Mouse (Mus musculus): ENCODE data around the gene Jade1.

Gene Jade1

GRCm38 (mm10) chr3:41599806-41600589 lies 44.5 kb downstream of the Jade1 start:
- peak; percentile 76 for DNase-seq (ENCODE audit: low read depth)

DNA sequence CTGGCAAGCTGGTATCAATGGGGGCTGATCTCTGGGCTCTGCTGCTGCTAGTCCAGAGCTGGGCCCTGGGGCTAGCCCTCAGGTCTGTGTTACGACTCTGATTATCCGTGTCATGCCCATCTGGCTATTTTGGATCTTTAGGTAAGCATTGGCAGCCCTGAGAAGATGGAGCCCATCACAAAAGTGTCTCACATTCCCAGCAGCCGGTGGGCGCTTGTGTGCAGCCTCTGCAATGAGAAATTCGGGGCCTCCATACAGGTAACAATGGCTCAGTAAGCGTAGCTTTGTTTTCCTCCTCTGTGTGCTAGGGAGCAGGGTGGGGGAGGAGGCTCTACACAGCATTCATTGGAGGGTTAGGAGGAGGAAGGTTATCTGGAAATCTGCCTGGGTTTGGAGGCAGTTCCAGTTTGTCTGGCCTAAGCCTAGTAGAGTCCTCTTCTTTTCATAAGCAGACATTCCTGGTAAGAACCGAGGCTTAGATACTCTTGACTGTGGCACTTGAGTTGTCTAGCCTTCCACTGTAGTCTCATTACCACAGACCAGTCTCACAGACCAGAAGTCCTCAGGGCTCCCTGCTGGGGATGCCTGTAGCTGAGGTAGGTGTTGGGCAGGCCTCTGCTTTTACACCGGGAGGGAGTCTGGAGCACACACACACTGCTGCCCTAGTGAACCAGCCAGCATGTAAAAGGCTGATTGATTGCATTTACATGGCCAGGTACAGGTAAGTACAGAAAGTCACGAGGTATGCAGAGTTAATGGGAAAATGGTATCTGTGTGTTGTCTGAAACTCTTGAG lies 45.9 kb downstream of the Jade1 start:
- DNase-seq (ENCODE audit: low read depth) = no peak

GRCm38 (mm10) chr3:41602933-41603332 lies 47.4 kb downstream of the Jade1 start:
- DNase-seq (ENCODE audit: low read depth) = peak; percentile 48

DNA sequence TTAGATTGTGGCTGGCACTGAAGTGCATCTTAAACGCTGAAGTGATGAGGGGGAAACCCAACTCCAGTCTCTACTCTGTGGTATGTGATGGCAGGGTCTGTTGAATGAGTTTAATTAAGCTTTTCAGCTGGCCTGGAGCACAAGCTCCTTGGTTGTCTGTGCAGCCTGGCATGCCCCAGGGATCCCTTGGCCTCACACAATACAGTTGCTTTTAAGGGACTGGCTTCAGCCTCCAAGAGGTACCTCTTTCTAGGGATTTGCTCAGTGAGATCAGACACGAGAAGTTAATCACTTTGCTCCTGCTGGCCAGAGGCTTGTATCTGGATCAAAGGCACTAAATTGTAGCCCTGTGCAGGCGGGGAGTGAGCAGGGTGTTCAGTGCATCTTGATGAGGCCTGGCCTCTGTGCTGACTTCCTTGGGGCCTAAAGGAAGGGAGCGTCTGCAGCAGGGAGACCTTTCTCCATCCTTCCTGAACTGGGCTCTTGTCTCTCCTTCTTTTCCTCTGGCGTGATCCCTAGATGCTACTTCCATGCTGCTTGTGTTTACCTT lies 48.0 kb downstream of the Jade1 start:
- no peak for DNase-seq (ENCODE audit: low read depth)

GRCm38 (mm10) chr3:41604629-41605321 lies 49.2 kb downstream of the Jade1 start:
- DNase-seq (ENCODE audit: low read depth) = peak; percentile 65

DNA sequence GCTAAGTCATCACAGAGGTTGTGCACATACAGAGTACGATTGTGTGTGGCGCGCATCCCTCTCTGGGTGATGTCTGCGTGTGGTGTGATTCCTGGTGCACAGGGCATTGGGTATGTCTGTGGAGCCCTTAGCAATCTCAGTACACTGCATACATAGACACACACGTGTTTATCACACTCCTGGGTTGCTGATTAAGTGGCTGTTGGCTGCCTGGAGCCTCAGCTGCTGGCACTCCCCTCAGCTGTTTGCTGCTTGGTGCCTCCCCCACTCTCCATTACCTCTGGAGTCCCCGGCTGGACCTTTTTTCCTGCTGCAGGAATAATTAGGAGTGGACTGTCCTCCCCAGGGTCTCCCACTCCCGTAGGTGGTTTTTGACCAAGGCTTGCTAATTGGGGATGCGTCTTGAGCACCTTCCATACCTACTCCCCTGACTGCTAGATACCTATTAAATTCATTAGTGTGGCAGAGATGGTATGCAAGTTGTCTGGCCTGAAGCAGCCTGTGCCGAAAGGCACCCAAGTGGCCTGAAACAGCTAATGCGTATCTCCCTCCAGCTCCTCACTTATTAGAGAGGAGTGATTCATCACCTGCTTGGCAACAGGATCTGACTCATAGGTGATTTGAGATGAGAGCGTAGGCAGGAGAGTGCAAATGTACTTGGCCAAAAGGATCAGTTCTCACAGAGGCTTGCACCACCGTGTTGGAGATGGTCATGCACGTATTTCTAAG lies 50.2 kb downstream of the Jade1 start:
- peak; percentile 77 for DNase-seq (ENCODE audit: low read depth)

DNA sequence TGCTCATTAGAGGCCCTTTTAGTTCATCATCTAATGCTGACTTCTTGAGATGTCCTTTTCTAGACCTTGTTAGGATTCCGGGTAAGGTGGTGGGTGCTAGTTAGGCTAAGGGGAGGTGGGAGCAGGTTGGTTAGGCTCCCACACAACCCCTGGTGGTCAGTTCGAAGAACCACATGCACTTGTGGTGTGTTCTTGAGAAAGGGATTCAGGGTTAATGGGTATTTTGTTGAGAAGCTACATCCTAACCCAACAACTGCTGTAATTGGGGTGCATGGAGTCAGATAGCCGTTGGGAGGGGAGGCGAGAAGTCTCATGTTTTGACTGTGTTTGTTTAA lies 50.8 kb downstream of the Jade1 start:
- no peak for DNase-seq (ENCODE audit: low read depth)

GRCm38 (mm10) chr3:41607050-41607449 lies 51.5 kb downstream of the Jade1 start:
- DNase-seq (ENCODE audit: low read depth) = no peak

- DNase-seq (ENCODE audit: low read depth) = no peak
Measured at GRCm38 (mm10) chr3:41607467-41607866, 51.9 kb downstream of the Jade1 start.

GRCm38 (mm10) chr3:41609071-41609470 lies 53.5 kb downstream of the Jade1 start:
- DNase-seq (ENCODE audit: low read depth) = no peak

DNA sequence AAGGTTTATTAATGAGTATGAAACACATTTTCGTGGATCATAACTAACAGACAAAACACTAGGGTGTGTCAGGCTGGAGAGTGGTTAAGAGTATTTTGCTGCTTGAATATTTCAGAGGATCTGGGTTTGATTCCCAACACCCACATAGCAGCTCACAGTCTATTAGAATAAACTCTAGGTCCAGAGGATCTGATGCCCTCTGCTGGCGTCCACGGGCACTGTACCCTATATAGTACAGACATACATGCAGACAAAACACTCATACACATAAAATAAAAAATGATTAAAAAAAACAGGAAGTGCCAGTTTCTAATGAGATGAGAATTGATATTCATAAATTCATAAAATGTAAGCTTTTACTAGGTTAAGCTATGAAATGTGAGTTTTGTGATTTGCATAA lies 56.7 kb downstream of the Jade1 start:
- peak; percentile 42 for DNase-seq (ENCODE audit: low read depth)

DNA sequence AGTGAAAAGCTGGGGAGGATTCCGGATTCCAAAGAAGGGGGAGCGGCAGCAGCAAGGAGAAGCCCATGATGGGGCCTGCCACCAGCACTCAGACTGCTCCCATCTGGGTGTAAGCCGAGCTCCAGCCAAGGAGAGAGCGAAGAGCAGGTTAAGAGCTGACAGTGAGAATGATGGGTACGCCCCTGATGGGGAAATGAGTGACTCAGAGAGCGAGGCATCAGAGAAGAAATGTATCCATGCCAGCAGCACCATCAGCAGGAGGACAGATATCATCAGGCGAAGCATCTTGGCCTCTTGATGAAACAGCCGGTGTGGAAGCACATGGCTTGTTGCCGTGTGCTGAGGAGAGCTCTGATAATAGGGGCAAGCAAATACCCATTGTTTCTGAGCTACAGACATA lies 58.2 kb downstream of the Jade1 start:
- DNase-seq (ENCODE audit: low read depth) = no peak

GRCm38 (mm10) chr3:41614230-41614985 lies 58.9 kb downstream of the Jade1 start:
- DNase-seq (ENCODE audit: low read depth) = no peak

DNA sequence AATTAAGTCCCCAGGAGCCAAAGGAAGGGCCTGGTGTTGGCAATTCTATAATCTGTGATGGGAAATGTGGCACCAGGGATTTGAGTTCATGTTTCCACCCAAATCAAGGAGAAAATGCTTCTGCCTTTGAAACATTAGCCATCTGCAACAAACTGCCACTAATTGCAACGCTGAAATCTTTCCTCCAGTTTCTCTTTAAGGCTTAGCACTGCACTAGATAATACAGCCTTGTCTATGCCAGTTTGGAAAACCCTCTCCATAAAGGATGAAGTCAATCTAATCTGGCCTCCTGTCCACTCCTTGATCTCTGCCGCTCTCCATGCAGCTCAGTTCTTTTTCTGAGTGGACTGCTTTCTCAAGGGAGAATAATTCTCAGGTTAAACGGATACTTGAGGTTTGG lies 62.5 kb downstream of the Jade1 start:
- DNase-seq (ENCODE audit: low read depth) = no peak

- DNase-seq (ENCODE audit: low read depth) = no peak
Measured at GRCm38 (mm10) chr3:41618488-41618887, 63.0 kb downstream of the Jade1 start.

GRCm38 (mm10) chr3:41620971-41621370 lies 65.4 kb downstream of the Jade1 start:
- no peak for DNase-seq (ENCODE audit: low read depth)

GRCm38 (mm10) chr3:41655642-41656041 lies 100.1 kb downstream of the Jade1 start:
- peak; percentile 8 for DNase-seq (ENCODE audit: low read depth)

All from 416B (cell line).